Mouse (Mus musculus): Measurements from ENCODE around the gene 4921511M17Rik. TPM values are rescaled to one million over a fixed set of nuclear protein-coding genes. Genes with fewer than 3 reads are reported as not detected.
"Not testable (repeated sequence)": the region's sequence is repeated elsewhere in the genome, so short reads cannot be mapped to it uniquely, and the experiment has no call there.

4921511M17Rik gene
- not detected for total RNA-seq (2021)

DNA sequence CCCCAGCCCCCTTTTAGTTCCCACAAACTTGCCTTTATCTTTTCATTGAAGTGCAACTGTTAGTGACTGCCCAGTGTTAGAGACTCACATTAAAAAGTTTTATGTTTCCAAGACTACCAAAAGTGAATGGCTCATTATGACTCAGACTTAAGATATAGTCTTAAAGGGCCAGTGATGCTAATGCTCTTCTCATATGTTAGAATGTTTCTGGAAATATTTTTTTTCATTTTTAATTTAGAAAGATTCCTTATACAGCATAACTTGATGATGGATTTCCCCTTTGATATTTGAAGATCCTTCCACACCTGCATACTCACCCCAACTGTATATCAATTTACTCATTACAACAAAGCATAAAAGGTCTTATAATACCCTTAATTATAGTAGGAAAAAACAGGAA is at the start of gene 4921511M17Rik:
TSS of gene 4921511M17Rik (minus strand) at position 101 of the 400 bp plus-strand sequence.
- DNase-seq = not testable (repeated sequence)

DNA sequence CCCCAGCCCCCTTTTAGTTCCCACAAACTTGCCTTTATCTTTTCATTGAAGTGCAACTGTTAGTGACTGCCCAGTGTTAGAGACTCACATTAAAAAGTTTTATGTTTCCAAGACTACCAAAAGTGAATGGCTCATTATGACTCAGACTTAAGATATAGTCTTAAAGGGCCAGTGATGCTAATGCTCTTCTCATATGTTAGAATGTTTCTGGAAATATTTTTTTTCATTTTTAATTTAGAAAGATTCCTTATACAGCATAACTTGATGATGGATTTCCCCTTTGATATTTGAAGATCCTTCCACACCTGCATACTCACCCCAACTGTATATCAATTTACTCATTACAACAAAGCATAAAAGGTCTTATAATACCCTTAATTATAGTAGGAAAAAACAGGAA is 21.3 kb upstream of the 4921511M17Rik start, which contains the start of gene Gm10057:
TSS of gene Gm10057 (minus strand) at position 101 of the 400 bp plus-strand sequence.
- not testable (repeated sequence) for DNase-seq

- not testable (repeated sequence) for DNase-seq
Measured at GRCm38 (mm10) chrX:154012540-154012939, 21.1 kb downstream of the 4921511M17Rik start, which contains the start of gene Samt1. Gene Samt1, minus strand, starts transcription at chrX:154012640.

DNA sequence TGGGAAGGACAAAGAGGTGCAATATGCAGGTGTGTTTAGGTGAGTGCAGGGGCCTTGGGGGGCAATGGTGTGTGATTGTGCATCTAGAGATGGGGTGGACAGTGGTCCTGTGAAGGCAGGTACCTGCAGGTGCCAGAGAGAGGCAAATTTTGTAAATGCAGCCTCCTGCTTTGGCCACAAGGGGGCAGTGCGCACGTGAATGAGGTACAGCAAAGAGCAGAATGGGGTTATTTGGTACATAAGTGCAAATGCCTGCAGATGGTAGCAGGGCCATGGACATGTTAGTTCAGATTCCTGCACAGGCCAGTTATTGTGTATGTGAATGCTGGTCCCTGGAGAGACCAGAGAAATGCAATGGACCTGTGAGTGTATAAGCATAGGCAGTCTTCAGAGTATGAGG is 56.7 kb downstream of the 4921511M17Rik start:
- DNase-seq = not testable (repeated sequence)

GRCm38 (mm10) chrX:153976467-153976866 is 57.2 kb downstream of the 4921511M17Rik start:
- not testable (repeated sequence) for DNase-seq

GRCm38 (mm10) chrX:153974450-153974849 is 59.2 kb downstream of the 4921511M17Rik start:
- DNase-seq = no peak

Other genes starting within 250 kb of the 4921511M17Rik start
- 10 to 100 TPM in 1 of 2 experiments, 1 to 10 TPM in 1; 8.8 to 10.8 TPM for gene Spin2c, start 201.6 kb downstream of the 4921511M17Rik start, total RNA-seq (2021)
- gene Samt1, start 21.2 kb downstream of the 4921511M17Rik start, total RNA-seq (2021) = not detected
- not detected for gene Gm10057, start 21.2 kb upstream of the 4921511M17Rik start, total RNA-seq (2021)
- not detected for gene Gm15140, start 86.9 kb upstream of the 4921511M17Rik start, total RNA-seq (2021)